Mouse (Mus musculus) liver, embryonic 16.5 days (tissue): Measurements from ENCODE around the gene Ptar1. TPM values are rescaled to one million over a fixed set of nuclear protein-coding genes. Genes with fewer than 3 reads are reported as not detected.

Experiments
- ATAC-seq: fragments of 200-750 bp; cut with Nextera tagmentation; 2 replicates; pipeline ENCODE4 v1.8.0; 2017; ENCODE audit warnings: low read depth, mild to moderate bottlenecking, moderate number of reproducible peaks, moderate library complexity
- H3K27ac ChIP-seq: fragments of 300-500 bp; sonication (generic); 2 replicates; pipeline ENCODE4 v1.5.1; 2014; ENCODE audit warnings: mild to moderate bottlenecking, low read length
- H3K27me3 ChIP-seq: fragments of 300-500 bp; sonication (generic); 2 replicates; pipeline ENCODE4 v1.6.1; 2014; ENCODE audit warnings: low read depth, low read length, mixed read lengths; ENCODE audit not compliant: control insufficient read depth, insufficient read depth
- H3K36me3 ChIP-seq: fragments of 300-500 bp; sonication (generic); 2 replicates; pipeline ENCODE4 v1.6.1; 2014; ENCODE audit warnings: mild to moderate bottlenecking; ENCODE audit not compliant: control insufficient read depth, insufficient read depth
- H3K4me1 ChIP-seq: fragments of 300-500 bp; sonication (generic); 2 replicates; pipeline ENCODE4 v1.6.1; 2014; ENCODE audit warnings: low read depth, low read length, mixed read lengths; ENCODE audit not compliant: control insufficient read depth
- H3K4me2 ChIP-seq: fragments of 300-500 bp; sonication (generic); 2 replicates; pipeline ENCODE4 v1.6.1; 2014; ENCODE audit warnings: low read depth, low read length, mixed read lengths
- H3K4me3 ChIP-seq: fragments of 300-500 bp; sonication (generic); 2 replicates; pipeline ENCODE4 v1.5.1; 2014; ENCODE audit warnings: low read depth, mild to moderate bottlenecking, low read length
- H3K9ac ChIP-seq: fragments of 300-500 bp; sonication (generic); 2 replicates; pipeline ENCODE4 v1.6.1; 2014; ENCODE audit warnings: low read depth, low read length
- H3K9me3 ChIP-seq: fragments of 300-500 bp; sonication (generic); replicated peaks from 2 replicates; pipeline ENCODE4 v1.6.1; 2016; ENCODE audit warnings: low read length; ENCODE audit not compliant: control insufficient read depth
- WGBS: fragments of 180-500 bp; shearing (Covaris S2); extraction: QIAGEN DNeasy Blood & Tissue Kit; methylation state at CpG from one replicate; pipeline ENCODE4 v1.1.7; 2014; ENCODE audit not compliant: insufficient replicate concordance; 5-methylcytosine and 5-hydroxymethylcytosine counted together
- polyA plus RNA-seq: library from polyadenylated mRNA; unstranded; fragments of >200 nt; fragmentation: Nextera tagmentation; extraction: Ambion mirVana; gene quantifications from 2 replicates; pipeline ENCODE4 v1.2.1, GENCODE M21; 2015

Ptar1 gene
- polyA plus RNA-seq = 3.0 and 3.4 TPM in 2 replicates

DNA sequence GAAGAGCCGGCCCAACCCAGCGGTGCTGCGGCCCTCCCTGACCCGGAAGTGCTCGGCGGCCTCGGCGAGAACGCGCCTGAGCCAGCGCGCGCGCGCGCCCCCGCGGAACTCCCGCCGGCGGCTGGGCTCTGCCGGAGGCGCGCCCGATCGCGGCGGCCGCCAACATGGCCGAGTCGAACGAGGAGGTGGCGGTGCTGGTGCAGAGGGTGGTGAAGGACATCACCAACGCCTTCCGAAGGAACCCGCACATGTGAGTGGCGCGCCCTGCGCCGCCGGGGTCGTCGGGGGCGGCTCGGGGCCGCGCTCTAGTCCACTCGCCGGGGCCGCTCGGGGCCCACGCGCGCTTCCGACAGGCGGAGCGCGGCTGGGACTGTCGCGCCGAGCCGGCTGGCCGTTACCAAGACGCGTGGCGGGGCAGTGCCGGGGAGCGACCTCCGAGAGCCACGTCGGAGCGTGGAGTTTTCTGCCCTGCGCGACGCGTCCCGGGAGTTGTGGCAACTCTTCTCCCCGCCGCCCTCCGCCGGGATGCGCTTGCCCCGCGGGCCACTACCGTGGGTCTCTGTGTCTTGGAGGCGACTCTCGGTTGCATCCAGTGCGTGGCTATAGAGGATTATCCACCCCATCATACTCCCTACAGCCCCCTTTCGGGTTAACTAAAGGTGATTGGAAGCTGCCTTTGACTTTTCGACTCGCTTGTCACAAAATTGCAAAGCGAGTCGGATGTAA lies at the start of gene Ptar1:
Gene Ptar1 (plus strand): TSS at position 134 of the 726 bp plus-strand sequence.
- H3K36me3 ChIP-seq = no peaks in the 10 kb centered on the region
- H3K4me2 ChIP-seq = peak within 1 kb of the TSS; percentile 85
- peak within 1 kb of the TSS; percentile 95 for H3K4me3 ChIP-seq
- no peaks in the 10 kb centered on the region; the same call in 1 of the 2 replicates for H3K4me1 ChIP-seq
- WGBS = under 1% methylated on average over 84 of the region's 93 CpGs
- H3K27ac ChIP-seq = peak within 1 kb of the TSS; percentile 87
- peak within 1 kb of the TSS; percentile 95 for H3K9ac ChIP-seq
- H3K9me3 ChIP-seq = no peaks in the 10 kb centered on the region
- peak; percentile 97 for ATAC-seq
- no peaks in the 10 kb centered on the region for H3K27me3 ChIP-seq

DNA sequence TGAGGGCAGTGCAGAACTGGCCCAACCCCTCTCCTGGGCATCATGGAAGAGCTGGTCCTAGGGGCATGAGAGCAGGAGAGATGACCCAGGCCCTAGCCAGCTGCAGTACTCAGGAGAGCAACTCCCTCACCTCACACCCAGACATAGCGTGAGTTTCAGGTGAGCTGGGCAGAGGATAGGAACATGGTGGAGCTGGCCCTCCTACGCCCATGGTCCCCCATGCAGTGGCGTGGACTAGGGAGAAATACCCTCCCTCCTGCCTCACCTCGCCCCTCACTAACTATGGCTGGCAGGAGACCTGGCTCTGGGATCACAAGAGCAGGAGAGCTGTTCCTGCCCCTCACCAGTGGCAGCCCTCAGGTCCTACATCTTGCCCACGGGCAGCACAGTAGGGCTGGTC lies 43.4 kb upstream of the Ptar1 start:
- no peak for ATAC-seq
- Histone ChIP-seq H3K4me2 (no peak overlapping the region), H3K4me3 (no peak overlapping the region), H3K4me1 (no peaks in the 10 kb centered on the region), H3K9me3 (no peaks in the 10 kb centered on the region), H3K36me3 (no peaks in the 10 kb centered on the region), H3K27ac (no peak overlapping the region), H3K9ac (no peak overlapping the region), H3K27me3 (no peaks in the 10 kb centered on the region)
- WGBS = 61% methylated on average over 5 of the region's 5 CpGs

DNA sequence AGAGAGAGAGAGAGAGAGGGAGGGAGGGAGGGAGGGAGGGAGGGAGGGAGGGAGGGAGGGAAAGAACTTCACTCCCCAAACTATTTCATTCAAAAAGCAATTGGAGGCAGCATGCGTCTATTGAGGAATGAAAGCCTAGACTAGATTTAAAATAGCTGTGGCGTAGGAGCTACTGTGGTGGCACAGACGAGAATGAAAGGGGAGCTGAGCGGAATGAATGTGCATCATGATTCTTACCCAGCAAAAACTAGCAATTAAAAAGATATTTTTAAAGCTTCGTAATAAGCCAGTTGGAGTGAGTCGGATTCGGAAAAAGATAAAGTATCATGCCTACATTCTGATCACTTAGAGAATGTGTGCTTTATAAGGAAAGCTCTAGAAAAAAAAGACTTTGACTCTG lies 41.9 kb upstream of the Ptar1 start:
- no peak overlapping the region for H3K9ac ChIP-seq
- no peak overlapping the region for H3K27ac ChIP-seq
- no peaks in the 10 kb centered on the region for H3K36me3 ChIP-seq
- no peaks in the 10 kb centered on the region for H3K9me3 ChIP-seq
- no peak for ATAC-seq
- no peak overlapping the region for H3K4me2 ChIP-seq
- no peaks in the 10 kb centered on the region for H3K4me1 ChIP-seq
- WGBS = 64% methylated on average over 7 of the region's 7 CpGs
- no peak overlapping the region for H3K4me3 ChIP-seq
- no peaks in the 10 kb centered on the region for H3K27me3 ChIP-seq

DNA sequence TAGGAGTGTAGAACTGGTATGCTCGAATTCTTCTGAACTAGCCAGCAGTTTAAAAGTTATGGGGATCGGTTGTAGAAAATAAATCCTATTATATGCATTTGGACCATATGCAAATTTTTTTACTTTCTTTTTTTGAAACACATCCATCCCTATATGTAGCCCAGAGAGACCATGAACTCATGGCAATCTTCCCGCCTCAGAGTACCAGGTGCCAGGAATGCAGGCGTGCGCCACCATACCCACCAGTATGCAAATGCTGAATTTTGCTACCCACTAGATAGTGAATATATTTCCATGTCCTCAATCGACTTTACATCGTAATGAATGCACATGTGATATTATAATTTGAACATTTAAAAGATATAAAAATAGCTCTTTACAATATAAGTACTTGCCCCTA lies 39.9 kb upstream of the Ptar1 start:
- no peak for ATAC-seq
- no peak overlapping the region for H3K4me2 ChIP-seq
- no peaks in the 10 kb centered on the region for H3K36me3 ChIP-seq
- no peaks in the 10 kb centered on the region for H3K4me1 ChIP-seq
- H3K27me3 ChIP-seq = no peaks in the 10 kb centered on the region
- 79% methylated on average over 7 of the region's 7 CpGs for WGBS
- no peaks in the 10 kb centered on the region for H3K9me3 ChIP-seq
- no peak overlapping the region for H3K9ac ChIP-seq
- no peak overlapping the region for H3K27ac ChIP-seq
- H3K4me3 ChIP-seq = no peak overlapping the region

DNA sequence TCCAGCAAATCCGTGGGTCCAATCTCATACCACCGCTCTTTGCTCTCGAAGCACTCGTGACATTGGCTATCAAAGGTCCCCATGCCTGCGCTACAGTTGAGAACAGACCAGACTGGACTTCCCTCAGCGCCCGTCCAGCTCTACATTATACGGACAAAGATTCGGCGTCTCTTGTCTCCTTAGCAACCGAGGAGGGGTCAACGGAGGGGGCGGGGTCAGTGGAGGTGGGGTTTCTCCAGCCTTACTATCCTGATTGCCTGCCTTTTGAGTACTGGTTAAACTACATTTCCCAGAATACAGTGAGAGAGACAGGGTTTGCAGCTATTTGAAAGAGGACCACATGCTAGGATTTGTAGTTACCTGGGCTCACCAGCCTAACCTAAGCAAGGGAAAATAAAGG lies 34.6 kb upstream of the Ptar1 start, which contains the start of gene 1700028P14Rik:
Gene 1700028P14Rik (minus strand): TSS at position 169 of the 400 bp plus-strand sequence.
- ATAC-seq = peak; percentile 54
- Histone ChIP-seq H3K27me3 (no peaks in the 10 kb centered on the region), H3K27ac (no peak within 1 kb of the TSS), H3K36me3 (no peaks in the 10 kb centered on the region), H3K9me3 (no peaks in the 10 kb centered on the region), H3K4me3 (no peak within 1 kb of the TSS), H3K4me2 (no peak within 1 kb of the TSS), H3K4me1 (no peaks in the 10 kb centered on the region), H3K9ac (no peak within 1 kb of the TSS)
- WGBS = 9% methylated on average over 13 of the region's 13 CpGs

DNA sequence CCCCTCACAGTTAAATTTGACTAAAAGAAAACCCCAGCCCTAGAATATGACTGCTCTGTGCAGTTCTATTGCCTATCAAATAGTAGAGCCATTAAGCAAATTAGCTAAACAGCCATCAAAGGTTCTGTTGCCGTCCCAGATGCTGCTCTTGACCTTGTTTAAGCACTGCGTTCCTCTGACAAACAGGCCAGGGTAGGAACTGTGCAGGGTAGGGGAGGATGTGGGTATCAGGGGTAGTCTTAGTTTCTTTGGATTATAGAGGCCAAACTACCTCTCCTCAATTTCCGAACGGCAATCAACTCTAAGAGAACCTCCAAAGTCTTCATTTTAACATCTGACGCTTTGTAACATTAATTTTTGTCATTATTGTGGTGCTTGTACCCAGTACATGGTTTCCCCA lies 34.1 kb upstream of the Ptar1 start:
- no peaks in the 10 kb centered on the region for H3K9me3 ChIP-seq
- no peak overlapping the region for H3K4me2 ChIP-seq
- H3K36me3 ChIP-seq = no peaks in the 10 kb centered on the region
- no peaks in the 10 kb centered on the region for H3K4me1 ChIP-seq
- H3K27ac ChIP-seq = no peak overlapping the region
- H3K9ac ChIP-seq = no peak overlapping the region
- no peak for ATAC-seq
- no peak overlapping the region for H3K4me3 ChIP-seq
- no peaks in the 10 kb centered on the region for H3K27me3 ChIP-seq
- 70% methylated on average over 5 of the region's 5 CpGs for WGBS

DNA sequence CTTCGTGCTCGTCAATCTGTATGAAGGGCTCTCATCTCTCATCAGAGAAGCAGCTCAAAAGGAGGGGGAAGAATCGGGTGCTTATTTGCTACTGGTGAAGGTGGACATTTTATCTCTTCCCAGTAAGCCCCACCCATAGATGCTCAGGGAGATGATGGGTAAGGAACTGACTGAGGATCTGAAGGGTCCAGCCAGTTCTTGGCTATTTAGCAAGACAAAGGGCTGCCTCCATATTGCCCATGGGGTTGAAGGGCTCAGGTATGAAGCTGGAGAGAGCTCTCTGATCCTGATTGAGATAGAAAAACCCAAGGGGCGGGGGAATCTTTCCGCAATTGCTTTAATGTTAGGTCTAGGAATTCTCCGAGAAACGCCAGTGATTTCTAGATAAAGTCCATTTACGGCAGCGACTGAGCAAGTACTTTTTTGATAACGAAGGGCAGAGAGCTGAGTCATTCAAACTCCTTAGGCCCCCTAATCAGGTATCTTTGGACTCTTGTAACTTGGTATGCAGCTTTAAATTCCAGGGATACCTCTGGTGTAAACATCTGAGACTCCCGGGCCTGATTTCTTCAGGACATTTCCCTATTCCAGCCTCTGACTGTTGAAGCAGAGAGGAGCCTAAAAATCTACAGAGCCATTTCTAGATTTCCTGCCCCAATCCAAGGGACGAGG lies 29.8 kb upstream of the Ptar1 start:
- Histone ChIP-seq H3K4me1 (no peaks in the 10 kb centered on the region), H3K9ac (no peak overlapping the region), H3K9me3 (no peaks in the 10 kb centered on the region), H3K27ac (no peak overlapping the region), H3K27me3 (no peaks in the 10 kb centered on the region), H3K36me3 (no peaks in the 10 kb centered on the region), H3K4me2 (no peak overlapping the region), H3K4me3 (no peak overlapping the region)
- no peak for ATAC-seq
- WGBS = 43% methylated on average over 12 of the region's 12 CpGs

DNA sequence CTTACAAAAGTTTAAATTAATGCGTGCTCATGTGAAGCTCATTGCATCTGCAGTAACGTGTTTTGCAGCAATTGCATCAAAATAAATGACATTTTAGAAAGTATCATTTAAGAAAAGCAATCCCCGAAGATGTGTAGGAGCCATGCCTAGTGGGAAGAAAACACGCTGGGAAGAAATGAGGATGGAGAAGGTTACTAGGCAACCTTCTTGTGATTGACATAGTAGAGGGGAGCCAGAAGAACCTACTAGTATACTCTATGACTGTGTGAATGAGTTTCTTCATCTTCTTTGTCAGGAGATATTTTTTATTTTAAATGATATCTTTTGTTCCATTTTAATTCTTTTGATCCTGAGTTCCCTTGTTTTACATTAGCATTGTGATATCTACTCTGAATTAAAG lies 28.9 kb upstream of the Ptar1 start:
- no peaks in the 10 kb centered on the region for H3K27me3 ChIP-seq
- no peaks in the 10 kb centered on the region for H3K36me3 ChIP-seq
- no peak overlapping the region for H3K4me2 ChIP-seq
- H3K4me3 ChIP-seq = no peak overlapping the region
- 64% methylated on average over 4 of the region's 4 CpGs for WGBS
- no peaks in the 10 kb centered on the region for H3K4me1 ChIP-seq
- ATAC-seq = no peak
- no peaks in the 10 kb centered on the region for H3K9me3 ChIP-seq
- no peak overlapping the region for H3K27ac ChIP-seq
- no peak overlapping the region for H3K9ac ChIP-seq

DNA sequence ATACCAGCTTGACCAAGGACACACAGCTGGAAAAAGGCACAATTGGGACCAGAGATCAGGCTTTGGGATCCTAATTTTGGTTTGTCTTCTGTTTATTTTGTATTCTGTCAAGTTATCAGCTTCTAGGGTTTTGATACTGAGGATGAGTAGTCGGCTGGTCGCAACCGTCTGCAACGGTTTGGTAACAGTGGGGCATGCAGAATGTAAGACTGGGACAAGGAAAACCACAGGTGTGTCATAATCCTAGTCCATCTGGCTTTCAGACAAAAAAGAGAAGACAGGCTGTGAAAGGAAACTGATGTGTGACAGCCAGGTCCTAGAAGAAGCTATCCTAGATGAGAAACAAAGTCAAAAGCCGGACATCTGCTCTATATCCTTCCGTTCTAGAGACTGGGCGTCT lies 23.1 kb upstream of the Ptar1 start:
- Histone ChIP-seq H3K4me2 (no peak overlapping the region), H3K9ac (no peak overlapping the region), H3K27ac (no peak overlapping the region), H3K27me3 (no peaks in the 10 kb centered on the region), H3K9me3 (no peaks in the 10 kb centered on the region), H3K4me1 (no peaks in the 10 kb centered on the region), H3K4me3 (no peak overlapping the region), H3K36me3 (no peaks in the 10 kb centered on the region)
- WGBS = 67% methylated on average over 7 of the region's 7 CpGs
- ATAC-seq = no peak
